Mouse (Mus musculus): ENCODE results near the gene Csf1.

GRCm38 (mm10) chr3:107709156-107709555 is 51.1 kb downstream of the Csf1 start:
- no peak for TF ChIP-seq EP300 (optimal IDR thresholded peaks at IDR 0.05)
- no peak for TF ChIP-seq CTCF (IDR thresholded peaks at IDR 0.05; ENCODE audit: low read depth)
